Mouse (Mus musculus): ENCODE results near the gene Vmn1r21. TPM values are rescaled to one million over a fixed set of nuclear protein-coding genes. Genes with fewer than 3 reads are reported as not detected.

Vmn1r21 gene
- total RNA-seq, 1 experiment from 2014 or later, result not detected

Other genes with a start within 250 kb of the Vmn1r21 start
- gene Pyurf, start 158.3 kb downstream of the Vmn1r21 start, total RNA-seq (2017), result 15.8 to 17.8 TPM (median 16.6 TPM) in 3 replicates
- 6.5 to 16.1 TPM (median 9.9 TPM) in 3 replicates for gene Lancl2, start 147.8 kb downstream of the Vmn1r21 start, total RNA-seq (2017)
- gene Vopp1, start 25.2 kb downstream of the Vmn1r21 start, total RNA-seq (2017), result 79.4 to 117 TPM (median 88.8 TPM) in 3 replicates
- not detected in 3 replicates for gene Vmn1r22, start 57.7 kb upstream of the Vmn1r21 start, total RNA-seq (2017)
- not detected in 3 replicates for gene Vmn1r23, start 76.5 kb upstream of the Vmn1r21 start, total RNA-seq (2017)
- not detected in 3 replicates for gene Vmn1r24, start 111.2 kb upstream of the Vmn1r21 start, total RNA-seq (2017)
- not detected in 3 replicates for gene Vmn1r25, start 130.5 kb upstream of the Vmn1r21 start, total RNA-seq (2017)
- not detected in 3 replicates for gene Vmn1r26, start 164.8 kb upstream of the Vmn1r21 start, total RNA-seq (2017)

Measured in monocyte, adult 5-6 weeks (primary cell).